Mouse (Mus musculus) testis, postnatal 14 days (tissue): ENCODE data around the gene Sltm.
"Not testable (repeated sequence)": the region's sequence is repeated elsewhere in the genome, so short reads cannot be mapped to it uniquely, and the experiment has no call there.

ENCODE experiments used
- DNase-seq: peaks from one replicate; pipeline ENCODE4 v3.0.0; 2021; ENCODE audit warnings: low spot score

The Sltm gene

GRCm38 (mm10) chr9:70551524-70551923 is 9.0 kb downstream of the Sltm start:
- no peak for DNase-seq

- DNase-seq: not testable (repeated sequence)
These were observed 9.7 kb downstream of the Sltm start for GRCm38 (mm10) chr9:70552233-70552632.

GRCm38 (mm10) chr9:70555431-70555830 is 12.9 kb downstream of the Sltm start:
- DNase-seq: no peak

GRCm38 (mm10) chr9:70556796-70557195 is 14.2 kb downstream of the Sltm start:
- no peak for DNase-seq

- DNase-seq: no peak
These were observed 20.3 kb downstream of the Sltm start for GRCm38 (mm10) chr9:70562825-70563224.

GRCm38 (mm10) chr9:70567651-70568050 is 25.1 kb downstream of the Sltm start:
- no peak for DNase-seq

GRCm38 (mm10) chr9:70570351-70570750 is 27.8 kb downstream of the Sltm start:
- no peak for DNase-seq

GRCm38 (mm10) chr9:70578123-70578522 is 35.6 kb downstream of the Sltm start:
- DNase-seq: no peak

GRCm38 (mm10) chr9:70580956-70581355 is 38.4 kb downstream of the Sltm start:
- no peak for DNase-seq

GRCm38 (mm10) chr9:70584641-70585040 is 42.1 kb downstream of the Sltm start:
- DNase-seq: no peak

GRCm38 (mm10) chr9:70585172-70585571 is 42.6 kb downstream of the Sltm start:
- no peak for DNase-seq

GRCm38 (mm10) chr9:70587171-70587570 is 44.6 kb downstream of the Sltm start:
- no peak for DNase-seq

- DNase-seq: no peak
These were observed 48.2 kb downstream of the Sltm start for GRCm38 (mm10) chr9:70590775-70591174.

GRCm38 (mm10) chr9:70591486-70591885 is 48.9 kb downstream of the Sltm start:
- DNase-seq: no peak

- DNase-seq: no peak
These were observed 55.7 kb downstream of the Sltm start for GRCm38 (mm10) chr9:70598271-70598670.

- no peak for DNase-seq
These were observed 59.8 kb downstream of the Sltm start for GRCm38 (mm10) chr9:70602186-70602845.

- DNase-seq: no peak
These were observed 68.6 kb downstream of the Sltm start for GRCm38 (mm10) chr9:70611026-70611673.

- DNase-seq: no peak
These were observed 87.2 kb downstream of the Sltm start for GRCm38 (mm10) chr9:70629711-70630110.

- DNase-seq: no peak
These were observed 89.1 kb downstream of the Sltm start for GRCm38 (mm10) chr9:70631665-70632064.

GRCm38 (mm10) chr9:70636748-70637147 is 94.2 kb downstream of the Sltm start:
- no peak for DNase-seq
